Mouse (Mus musculus) C2C12 (cell line): ENCODE data around the gene Atp1b1.

ENCODE experiments used
- CEBPB ChIP-seq: IDR thresholded peaks from one replicate; pipeline ENCODE4 v1.6.1; 2011; ENCODE audit warnings: low read depth, mild to moderate bottlenecking, control low read depth, moderate library complexity
- CTCF ChIP-seq: IDR thresholded peaks from one replicate; pipeline ENCODE4 v1.5.1; 2011; ENCODE audit not compliant: control insufficient read depth, insufficient read depth, insufficient read length
- FOSL1 ChIP-seq: IDR thresholded peaks from one replicate; pipeline ENCODE4 v1.8.0; 2011; ENCODE audit warnings: mild to moderate bottlenecking, low read length; ENCODE audit not compliant: poor library complexity, insufficient read depth, severe bottlenecking
- MAX ChIP-seq: IDR thresholded peaks from one replicate; pipeline ENCODE4 v1.6.1; 2011; ENCODE audit warnings: mild to moderate bottlenecking, control low read depth
- MYOD1 ChIP-seq: IDR thresholded peaks from one replicate; pipeline ENCODE4 v1.6.1; 2011; ENCODE audit warnings: low read depth; ENCODE audit not compliant: control insufficient read depth, insufficient read length
- MYOG ChIP-seq: IDR thresholded peaks from one replicate; pipeline ENCODE4 v1.6.1; 2011; ENCODE audit not compliant: control insufficient read depth, insufficient read length; ENCODE audit errors: extremely low read depth
- USF1 ChIP-seq: IDR thresholded peaks from one replicate; pipeline ENCODE4 v1.6.1; 2011; ENCODE audit warnings: low read depth, mild to moderate bottlenecking, control low read depth, moderate library complexity

DNA sequence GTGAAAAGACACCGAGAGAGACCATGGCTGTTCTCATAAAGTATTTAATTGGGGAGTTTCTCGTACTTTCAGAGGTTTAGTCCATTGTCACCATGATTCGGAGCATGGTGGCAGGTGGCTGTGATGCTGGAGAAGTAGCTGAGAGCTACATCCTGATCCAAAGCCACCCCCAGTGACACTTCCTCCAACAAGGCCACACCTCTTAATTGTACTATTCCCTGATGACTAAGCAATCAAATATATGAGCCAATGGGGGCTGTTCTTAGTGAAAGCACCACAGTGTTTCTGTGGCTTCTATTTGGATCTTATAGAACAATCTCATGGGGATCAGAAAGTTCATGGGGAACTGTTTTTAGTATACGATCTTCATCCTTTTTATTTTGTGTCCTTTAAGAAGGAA lies 68.4 kb downstream of the Atp1b1 start:
- TF ChIP-seq CTCF (no peak), USF1 (no peak), MAX (no peak), MYOD1 (no peak), MYOG (no peak), CEBPB (no peak), FOSL1 (no peak)
